Mouse (Mus musculus): ENCODE measurements around the gene Rex1bd. TPM values are rescaled to one million over a fixed set of nuclear protein-coding genes. Genes with fewer than 3 reads are reported as not detected.

The Rex1bd gene
- polyA plus RNA-seq, 1 experiment from 2014 or later: 126 TPM

DNA sequence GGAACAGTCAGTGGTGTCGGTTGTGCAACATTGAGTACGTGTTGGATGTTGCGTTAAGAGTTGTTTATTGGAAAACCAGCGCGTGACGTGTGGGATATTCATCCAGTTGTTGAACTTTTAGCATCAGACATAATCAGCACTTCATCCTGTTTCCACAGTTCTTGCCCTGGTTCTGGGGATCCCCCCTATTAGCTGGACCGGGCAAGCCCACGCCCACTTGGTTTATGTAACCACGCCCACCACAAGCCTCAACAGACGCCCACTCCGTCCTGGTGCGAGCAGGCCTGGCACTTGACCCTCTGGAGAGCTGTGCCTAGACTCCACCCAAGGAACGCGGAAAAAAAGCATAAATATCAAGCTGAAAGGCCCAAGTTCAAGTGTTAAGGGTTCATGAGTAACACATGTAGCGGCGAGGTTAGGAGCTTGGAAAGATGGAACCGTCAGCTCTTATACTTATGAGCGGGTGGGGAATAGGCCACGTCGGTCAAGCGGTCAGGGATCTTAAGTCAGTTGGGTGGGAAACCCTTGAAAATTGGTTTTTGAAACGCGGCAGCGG, 31.6 kb upstream of the Rex1bd start:
- H3K4me2 ChIP-seq (ENCODE audit: low read depth, low read length): peak overlapping the region; percentile 59
- DNase-seq (ENCODE audit: low spot score): peak; percentile 47
- H3K27ac ChIP-seq (replicated peaks; ENCODE audit: low read depth, low read length): peak overlapping the region; percentile 65; the same call in 1 of the 2 replicates
- 15% methylated on average over 24 of the region's 24 CpGs for WGBS
- peak; percentile 15 for ATAC-seq (replicated peaks; ENCODE audit: insufficient number of reproducible peaks, low FRiP score, low TSS enrichment, low read depth)
- no peaks in the 10 kb centered on the region for H3K27me3 ChIP-seq (ENCODE audit: control insufficient read depth, insufficient read depth, low read length)
- no peaks in the 10 kb centered on the region for H3K9me3 ChIP-seq (replicated peaks; ENCODE audit: control insufficient read depth, low read length)
- H3K9ac ChIP-seq (replicated peaks; ENCODE audit: low read length): peak overlapping the region; percentile 30
- H3K36me3 ChIP-seq (replicated peaks; ENCODE audit: control insufficient read depth, insufficient read depth, low read depth, low read length): peaks cover 6% of the 10 kb centered on the region; the same call in 1 of the 2 replicates
- peaks cover 10% of the 10 kb centered on the region for H3K4me1 ChIP-seq (ENCODE audit: control insufficient read depth, insufficient read depth, low read length)
- H3K4me3 ChIP-seq (ENCODE audit: low read depth, low read length): peak overlapping the region; percentile 58

DNA sequence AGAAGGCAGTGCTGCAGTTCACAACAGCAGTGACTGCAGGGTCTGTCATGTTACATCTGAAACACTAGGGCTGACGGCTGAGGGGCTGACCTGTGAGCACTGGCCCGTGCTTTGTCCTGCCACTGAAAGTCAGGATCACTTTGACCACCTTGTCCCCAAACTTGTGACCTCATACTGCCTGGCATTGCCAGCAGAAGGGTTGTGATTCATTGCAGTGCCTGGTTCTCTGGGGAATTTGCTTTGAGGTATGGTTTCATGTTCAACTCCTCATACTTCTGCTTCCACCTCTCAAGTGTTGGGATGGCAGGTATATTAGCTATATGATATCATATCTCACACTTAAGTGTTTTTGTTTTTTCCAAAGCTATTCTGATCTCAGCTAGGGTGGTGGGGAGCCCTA, 29.1 kb upstream of the Rex1bd start:
- peaks cover 16% of the 10 kb centered on the region for H3K36me3 ChIP-seq (replicated peaks; ENCODE audit: control insufficient read depth, insufficient read depth, low read depth, low read length)
- no peak overlapping the region for H3K4me2 ChIP-seq (ENCODE audit: low read depth, low read length)
- WGBS: 85% methylated on average over 2 of the region's 2 CpGs
- peaks cover 10% of the 10 kb centered on the region for H3K4me1 ChIP-seq (ENCODE audit: control insufficient read depth, insufficient read depth, low read length)
- DNase-seq (ENCODE audit: low spot score) (no peak), ATAC-seq (replicated peaks; ENCODE audit: insufficient number of reproducible peaks, low FRiP score, low TSS enrichment, low read depth) (no peak)
- no peak overlapping the region for H3K9ac ChIP-seq (replicated peaks; ENCODE audit: low read length)
- H3K27ac ChIP-seq (replicated peaks; ENCODE audit: low read depth, low read length): no peak overlapping the region
- H3K27me3 ChIP-seq (ENCODE audit: control insufficient read depth, insufficient read depth, low read length): no peaks in the 10 kb centered on the region
- no peaks in the 10 kb centered on the region for H3K9me3 ChIP-seq (replicated peaks; ENCODE audit: control insufficient read depth, low read length)
- no peak overlapping the region for H3K4me3 ChIP-seq (ENCODE audit: low read depth, low read length)

DNA sequence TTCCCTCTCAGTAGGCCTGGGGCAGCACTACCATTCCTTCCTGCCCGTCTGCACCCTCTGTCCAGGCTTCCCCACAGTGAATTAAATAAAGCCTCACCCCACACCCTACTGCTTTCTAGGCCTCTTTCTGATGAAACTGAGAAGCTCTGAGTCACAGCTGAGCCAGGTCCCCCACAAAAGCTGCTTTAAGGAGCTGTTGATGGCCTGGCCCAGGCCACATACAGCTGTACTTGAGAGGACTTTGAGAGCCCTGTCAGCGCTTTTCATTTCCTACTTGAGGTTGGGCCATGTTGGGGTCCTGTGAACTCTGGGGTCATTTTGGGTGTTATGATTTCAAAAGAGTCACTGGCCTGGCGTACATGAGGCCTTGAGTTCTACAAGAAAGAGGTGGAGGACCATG, 28.7 kb upstream of the Rex1bd start:
- peaks cover 18% of the 10 kb centered on the region for H3K36me3 ChIP-seq (replicated peaks; ENCODE audit: control insufficient read depth, insufficient read depth, low read depth, low read length)
- WGBS: 83% methylated on average over 3 of the region's 3 CpGs
- H3K9me3 ChIP-seq (replicated peaks; ENCODE audit: control insufficient read depth, low read length): no peaks in the 10 kb centered on the region
- H3K9ac ChIP-seq (replicated peaks; ENCODE audit: low read length): no peak overlapping the region
- H3K4me3 ChIP-seq (ENCODE audit: low read depth, low read length): no peak overlapping the region
- H3K4me2 ChIP-seq (ENCODE audit: low read depth, low read length): no peak overlapping the region
- no peak overlapping the region for H3K27ac ChIP-seq (replicated peaks; ENCODE audit: low read depth, low read length)
- H3K4me1 ChIP-seq (ENCODE audit: control insufficient read depth, insufficient read depth, low read length): peaks cover 6% of the 10 kb centered on the region
- DNase-seq (ENCODE audit: low spot score) (no peak), ATAC-seq (replicated peaks; ENCODE audit: insufficient number of reproducible peaks, low FRiP score, low TSS enrichment, low read depth) (no peak)
- no peaks in the 10 kb centered on the region for H3K27me3 ChIP-seq (ENCODE audit: control insufficient read depth, insufficient read depth, low read length)

DNA sequence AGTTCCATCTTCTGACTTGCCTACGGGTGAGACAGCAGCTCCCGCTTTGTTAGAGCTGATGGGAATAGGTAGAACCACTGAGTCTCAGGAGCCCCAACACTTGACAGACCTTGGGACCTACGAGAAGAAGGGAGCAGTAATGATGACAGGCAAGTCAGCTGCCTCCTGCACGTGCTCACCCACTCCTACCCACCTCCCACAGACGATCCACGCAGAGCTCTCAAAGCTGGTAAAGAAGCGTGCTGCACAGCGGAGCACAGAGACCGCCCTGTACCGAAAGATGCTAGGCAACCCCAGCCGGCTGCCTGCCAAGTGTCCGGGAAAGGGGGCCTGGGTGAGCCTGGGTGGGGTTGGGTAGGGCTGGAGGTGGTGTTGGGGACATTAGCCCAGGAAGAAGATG, 27.7 kb upstream of the Rex1bd start:
- H3K4me1 ChIP-seq (ENCODE audit: control insufficient read depth, insufficient read depth, low read length): peaks cover 4% of the 10 kb centered on the region

DNA sequence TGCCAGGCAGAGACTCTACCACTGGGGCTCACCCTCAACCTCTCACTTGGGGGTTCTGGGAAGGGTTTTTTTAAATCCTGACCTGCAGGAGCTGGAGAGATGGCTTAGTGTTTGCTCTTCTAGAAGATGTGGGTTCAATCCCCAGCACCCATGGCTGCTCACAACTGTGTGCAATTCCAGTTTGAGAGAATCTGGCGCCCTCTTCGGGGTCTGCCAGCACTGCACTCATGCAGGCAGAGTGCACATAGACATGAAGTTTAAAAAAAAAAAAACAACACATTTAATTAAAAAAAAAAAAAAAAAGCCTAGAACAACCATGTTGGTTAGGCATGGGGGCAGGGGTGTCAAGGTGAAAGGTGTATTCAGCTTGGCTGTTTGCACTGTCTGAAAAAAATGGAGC, 23.8 kb upstream of the Rex1bd start:
- no peaks in the 10 kb centered on the region for H3K9me3 ChIP-seq (replicated peaks; ENCODE audit: control insufficient read depth, low read length)
- H3K27ac ChIP-seq (replicated peaks; ENCODE audit: low read depth, low read length): no peak overlapping the region
- ATAC-seq (replicated peaks; ENCODE audit: insufficient number of reproducible peaks, low FRiP score, low TSS enrichment, low read depth) (no peak), DNase-seq (ENCODE audit: low spot score) (no peak)
- 95% methylated on average over 2 of the region's 2 CpGs for WGBS
- H3K4me2 ChIP-seq (ENCODE audit: low read depth, low read length): no peak overlapping the region
- no peak overlapping the region for H3K4me3 ChIP-seq (ENCODE audit: low read depth, low read length)
- no peaks in the 10 kb centered on the region for H3K27me3 ChIP-seq (ENCODE audit: control insufficient read depth, insufficient read depth, low read length)
- peaks cover 12% of the 10 kb centered on the region for H3K36me3 ChIP-seq (replicated peaks; ENCODE audit: control insufficient read depth, insufficient read depth, low read depth, low read length)
- no peaks in the 10 kb centered on the region; the same call in none of the 2 replicates for H3K4me1 ChIP-seq (ENCODE audit: control insufficient read depth, insufficient read depth, low read length)
- H3K9ac ChIP-seq (replicated peaks; ENCODE audit: low read length): no peak overlapping the region

More for the DNA sequence above, 27.7 kb upstream of the Rex1bd start:
- Histone ChIP-seq H3K4me2 (ENCODE audit: low read depth, low read length) (no peak overlapping the region), H3K9me3 (replicated peaks; ENCODE audit: control insufficient read depth, low read length) (no peaks in the 10 kb centered on the region), H3K4me3 (ENCODE audit: low read depth, low read length) (no peak overlapping the region), H3K27me3 (ENCODE audit: control insufficient read depth, insufficient read depth, low read length) (no peaks in the 10 kb centered on the region), H3K9ac (replicated peaks; ENCODE audit: low read length) (no peak overlapping the region), H3K27ac (replicated peaks; ENCODE audit: low read depth, low read length) (no peak overlapping the region), H3K36me3 (replicated peaks; ENCODE audit: control insufficient read depth, insufficient read depth, low read depth, low read length) (peaks cover 18% of the 10 kb centered on the region)
- ATAC-seq (replicated peaks; ENCODE audit: insufficient number of reproducible peaks, low FRiP score, low TSS enrichment, low read depth): no peak
- no peak for DNase-seq (ENCODE audit: low spot score)
- 92% methylated on average over 12 of the region's 12 CpGs for WGBS

DNA sequence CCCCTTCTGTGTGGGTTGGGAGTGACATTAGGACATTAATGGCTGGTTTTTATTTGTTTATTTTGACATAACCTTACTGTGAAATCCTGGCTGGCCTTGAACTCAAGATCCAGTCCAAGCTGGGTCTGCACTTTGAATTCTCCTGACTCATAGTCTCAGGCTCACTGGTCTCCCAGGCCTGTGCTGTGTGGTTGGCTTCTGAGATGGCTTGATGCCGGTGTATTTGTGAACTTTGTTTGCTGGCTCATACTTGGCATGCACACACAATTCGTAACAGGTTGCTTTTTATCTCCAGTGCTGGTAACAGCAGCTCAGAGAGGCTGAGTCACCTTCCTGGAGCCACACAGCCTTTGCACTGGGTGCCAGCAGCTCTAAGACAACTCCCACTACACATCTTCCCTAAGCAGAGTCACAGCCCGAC, 23.2 kb upstream of the Rex1bd start:
- no peak overlapping the region for H3K9ac ChIP-seq (replicated peaks; ENCODE audit: low read length)
- ATAC-seq (replicated peaks; ENCODE audit: insufficient number of reproducible peaks, low FRiP score, low TSS enrichment, low read depth): no peak

DNA sequence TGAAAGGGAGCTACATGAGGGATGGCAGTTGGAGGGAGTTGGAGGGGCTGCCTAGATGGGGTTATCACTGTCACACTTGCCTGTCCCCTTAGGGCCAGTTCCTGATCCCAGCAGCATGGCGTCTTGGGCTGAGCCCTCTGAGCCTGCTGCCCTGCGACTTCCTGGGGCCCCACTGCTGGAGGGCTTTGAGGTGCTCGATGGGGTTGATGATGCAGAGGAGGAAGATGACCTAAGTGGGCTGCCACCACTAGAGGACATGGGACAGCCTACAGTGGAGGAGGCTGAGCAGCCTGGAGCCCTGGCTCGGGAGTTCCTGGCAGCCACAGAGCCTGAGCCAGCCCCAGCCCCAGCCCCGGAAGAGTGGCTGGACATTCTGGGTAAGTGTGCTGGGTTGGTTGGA, 22.7 kb upstream of the Rex1bd start:
- no peak overlapping the region for H3K4me2 ChIP-seq (ENCODE audit: low read depth, low read length)
- H3K4me1 ChIP-seq (ENCODE audit: control insufficient read depth, insufficient read depth, low read length): no peaks in the 10 kb centered on the region; the same call in none of the 2 replicates
- no peak overlapping the region for H3K27ac ChIP-seq (replicated peaks; ENCODE audit: low read depth, low read length)
- DNase-seq (ENCODE audit: low spot score) (no peak), ATAC-seq (replicated peaks; ENCODE audit: insufficient number of reproducible peaks, low FRiP score, low TSS enrichment, low read depth) (no peak)
- H3K27me3 ChIP-seq (ENCODE audit: control insufficient read depth, insufficient read depth, low read length): no peaks in the 10 kb centered on the region
- no peak overlapping the region for H3K9ac ChIP-seq (replicated peaks; ENCODE audit: low read length)
- no peaks in the 10 kb centered on the region for H3K9me3 ChIP-seq (replicated peaks; ENCODE audit: control insufficient read depth, low read length)
- H3K36me3 ChIP-seq (replicated peaks; ENCODE audit: control insufficient read depth, insufficient read depth, low read depth, low read length): peaks cover 12% of the 10 kb centered on the region
- H3K4me3 ChIP-seq (ENCODE audit: low read depth, low read length): no peak overlapping the region
- 77% methylated on average over 5 of the region's 5 CpGs for WGBS

More for the DNA sequence above, 23.2 kb upstream of the Rex1bd start:
- Histone ChIP-seq H3K27ac (replicated peaks; ENCODE audit: low read depth, low read length) (no peak overlapping the region), H3K4me3 (ENCODE audit: low read depth, low read length) (no peak overlapping the region), H3K27me3 (ENCODE audit: control insufficient read depth, insufficient read depth, low read length) (no peaks in the 10 kb centered on the region), H3K4me1 (ENCODE audit: control insufficient read depth, insufficient read depth, low read length) (no peaks in the 10 kb centered on the region; the same call in none of the 2 replicates), H3K36me3 (replicated peaks; ENCODE audit: control insufficient read depth, insufficient read depth, low read depth, low read length) (peaks cover 12% of the 10 kb centered on the region), H3K9me3 (replicated peaks; ENCODE audit: control insufficient read depth, low read length) (no peaks in the 10 kb centered on the region), H3K4me2 (ENCODE audit: low read depth, low read length) (no peak overlapping the region)
- DNase-seq (ENCODE audit: low spot score): no peak
- WGBS: 90% methylated on average over 3 of the region's 3 CpGs

DNA sequence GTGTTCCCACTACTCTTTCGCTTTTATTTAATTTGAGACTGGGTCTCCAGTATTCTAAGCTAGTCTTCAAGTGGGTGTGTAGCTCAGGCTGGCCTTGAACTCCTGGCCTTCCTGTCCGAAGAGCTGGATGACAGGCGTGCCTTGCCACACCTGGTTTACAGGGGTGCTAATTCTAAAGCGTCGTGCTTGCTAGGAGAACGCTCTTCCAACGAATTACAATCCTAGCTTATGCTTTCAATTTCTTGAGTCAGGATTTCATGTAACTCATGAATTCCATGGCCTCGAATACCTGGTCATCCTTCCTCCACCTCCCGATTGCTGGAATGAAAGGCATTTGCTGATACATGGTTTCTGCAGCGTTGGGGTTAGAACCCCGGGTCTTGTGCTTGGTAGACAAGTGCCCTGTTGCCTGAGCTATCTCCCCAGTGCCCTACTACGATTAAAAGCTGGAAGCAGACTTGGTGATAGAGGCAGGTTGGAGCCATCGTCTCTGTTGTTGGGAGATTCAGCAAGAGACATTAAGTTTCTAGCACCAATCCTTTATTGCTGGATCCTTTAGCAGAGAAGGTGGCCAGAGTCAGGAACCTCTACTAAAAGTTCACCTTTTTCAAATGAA, 21.7 kb upstream of the Rex1bd start:
- Histone ChIP-seq H3K9me3 (replicated peaks; ENCODE audit: control insufficient read depth, low read length) (no peaks in the 10 kb centered on the region), H3K4me1 (ENCODE audit: control insufficient read depth, insufficient read depth, low read length) (no peaks in the 10 kb centered on the region; the same call in none of the 2 replicates), H3K4me3 (ENCODE audit: low read depth, low read length) (peak overlapping the region; percentile 88), H3K27ac (replicated peaks; ENCODE audit: low read depth, low read length) (no peak overlapping the region), H3K9ac (replicated peaks; ENCODE audit: low read length) (peak overlapping the region; percentile 95), H3K36me3 (replicated peaks; ENCODE audit: control insufficient read depth, insufficient read depth, low read depth, low read length) (peaks cover 12% of the 10 kb centered on the region), H3K4me2 (ENCODE audit: low read depth, low read length) (peak overlapping the region; percentile 79), H3K27me3 (ENCODE audit: control insufficient read depth, insufficient read depth, low read length) (no peaks in the 10 kb centered on the region)
- 33% methylated on average over 13 of the region's 13 CpGs for WGBS
- DNase-seq (ENCODE audit: low spot score) (no peak), ATAC-seq (replicated peaks; ENCODE audit: insufficient number of reproducible peaks, low FRiP score, low TSS enrichment, low read depth) (no peak)

All from embryonic facial prominence, embryonic 11.5 days (tissue).